ENCODE assay signal across 9 mouse cellular contexts in genomic region chr8:13740817-13741613, GRCm38 (mm10). TPM values are rescaled to one million over a fixed set of nuclear protein-coding genes. Genes with fewer than 3 reads are reported as not detected.
DNase-seq lines count a peak whose midpoint lies in the region; ATAC-seq lines count a peak whose summit lies in the region.
"Had no signal": no experiment of that assay in that cellular context is flagged by ENCODE, and none has a peak within 500 bp of the region (broad histone marks: within the 10 kb centered on the region; RNA-seq: fewer than 3 reads in every experiment).

No protein-coding gene starts in this region.

- no peak overlapping the region for H3K4me3 ChIP-seq in heart, embryonic 11.5 days (ENCODE audit: low read depth, low read length)
- no peak overlapping the region for H3K4me3 ChIP-seq in lung, embryonic 15.5 days
- H3K4me3 ChIP-seq in intestine, embryonic 15.5 days (replicated peaks) = no peak overlapping the region
- no peak overlapping the region for H3K4me3 ChIP-seq in stomach, embryonic 14.5 days (ENCODE audit: low read depth, low read length)
- H3K4me3 ChIP-seq: midbrain, embryonic 12.5 days had no signal

- H3K27ac ChIP-seq in heart, embryonic 11.5 days (ENCODE audit: low read depth, low read length) = peak overlapping the region; percentile 68
- peak overlapping the region; percentile 73 for H3K27ac ChIP-seq in lung, embryonic 15.5 days
- peak overlapping the region; percentile 38; the same call in 1 of the 2 replicates for H3K27ac ChIP-seq in intestine, embryonic 15.5 days
- peak overlapping the region; percentile 78; the same call in 1 of the 2 replicates for H3K27ac ChIP-seq in stomach, embryonic 14.5 days (ENCODE audit: low read length)
- H3K27ac ChIP-seq: midbrain, embryonic 12.5 days had no signal

- no peaks in the 10 kb centered on the region for H3K27me3 ChIP-seq in heart, embryonic 11.5 days (ENCODE audit: control insufficient read depth, insufficient read depth, low read length)
- H3K27me3 ChIP-seq in lung, embryonic 15.5 days = no peaks in the 10 kb centered on the region
- H3K27me3 ChIP-seq in intestine, embryonic 15.5 days (replicated peaks) = no peaks in the 10 kb centered on the region
- no peaks in the 10 kb centered on the region for H3K27me3 ChIP-seq in stomach, embryonic 14.5 days (ENCODE audit: control insufficient read depth, insufficient read depth, low read length)
- H3K27me3 ChIP-seq: midbrain, embryonic 12.5 days had no signal

- no peak overlapping the region for H3K4me2 ChIP-seq in heart, embryonic 11.5 days
- no peak overlapping the region for H3K4me2 ChIP-seq in lung, embryonic 15.5 days
- H3K4me2 ChIP-seq in intestine, embryonic 15.5 days (replicated peaks) = no peak overlapping the region
- no peak overlapping the region for H3K4me2 ChIP-seq in stomach, embryonic 14.5 days (replicated peaks; ENCODE audit: low read depth, low read length)
- H3K4me2 ChIP-seq: midbrain, embryonic 12.5 days had no signal

- 68% methylated on average over 7 of the region's 7 CpGs for WGBS in heart, embryonic 11.5 days (ENCODE audit: insufficient replicate concordance)
- 58% methylated on average over 7 of the region's 7 CpGs for WGBS in lung, embryonic 15.5 days
- 76% methylated on average over 7 of the region's 7 CpGs for WGBS in intestine, embryonic 15.5 days
- 77% methylated on average over 7 of the region's 7 CpGs for WGBS in stomach, embryonic 14.5 days

- no peak for ATAC-seq in heart, embryonic 11.5 days (replicated peaks; ENCODE audit: insufficient number of reproducible peaks, low FRiP score, low TSS enrichment)
- no peak for ATAC-seq in lung, embryonic 15.5 days (ENCODE audit: borderline replicate concordance, extremely low read depth, low FRiP score, low TSS enrichment)
- no peak for ATAC-seq in intestine, embryonic 15.5 days
- no peak for ATAC-seq in stomach, embryonic 14.5 days (ENCODE audit: insufficient number of reproducible peaks, insufficient read depth, low FRiP score, low read depth)

- no peaks in the 10 kb centered on the region for H3K4me1 ChIP-seq in heart, embryonic 11.5 days (ENCODE audit: control insufficient read depth, insufficient read depth, low read length)
- peaks cover 12% of the 10 kb centered on the region; the same call in 1 of the 2 replicates for H3K4me1 ChIP-seq in lung, embryonic 15.5 days
- H3K4me1 ChIP-seq in intestine, embryonic 15.5 days (replicated peaks) = no peaks in the 10 kb centered on the region; the same call in 1 of the 2 replicates
- no peaks in the 10 kb centered on the region for H3K4me1 ChIP-seq in stomach, embryonic 14.5 days (ENCODE audit: control insufficient read depth, insufficient read depth, low read length)
- H3K4me1 ChIP-seq: midbrain, embryonic 12.5 days had no signal

- H3K36me3 ChIP-seq in heart, embryonic 11.5 days (ENCODE audit: control insufficient read depth, insufficient read depth, low read length) = no peaks in the 10 kb centered on the region
- no peaks in the 10 kb centered on the region for H3K36me3 ChIP-seq in lung, embryonic 15.5 days
- no peaks in the 10 kb centered on the region for H3K36me3 ChIP-seq in intestine, embryonic 15.5 days
- no peaks in the 10 kb centered on the region for H3K36me3 ChIP-seq in stomach, embryonic 14.5 days (ENCODE audit: control insufficient read depth, insufficient read depth, low read length)
- H3K36me3 ChIP-seq: midbrain, embryonic 12.5 days had no signal

- H3K9ac ChIP-seq in heart, embryonic 11.5 days (ENCODE audit: low read depth, low read length) = no peak overlapping the region
- no peak overlapping the region for H3K9ac ChIP-seq in lung, embryonic 15.5 days
- no peak overlapping the region for H3K9ac ChIP-seq in intestine, embryonic 15.5 days
- H3K9ac ChIP-seq in stomach, embryonic 14.5 days (replicated peaks; ENCODE audit: low read depth, low read length) = no peak overlapping the region
- H3K9ac ChIP-seq: midbrain, embryonic 12.5 days had no signal

- H3K9me3 ChIP-seq in heart, embryonic 11.5 days (replicated peaks; ENCODE audit: control insufficient read depth, low read length) = no peaks in the 10 kb centered on the region
- no peaks in the 10 kb centered on the region for H3K9me3 ChIP-seq in lung, embryonic 15.5 days
- H3K9me3 ChIP-seq in intestine, embryonic 15.5 days = no peaks in the 10 kb centered on the region
- H3K9me3 ChIP-seq in stomach, embryonic 14.5 days (ENCODE audit: control insufficient read depth, low read depth, low read length) = no peaks in the 10 kb centered on the region
- H3K9me3 ChIP-seq: midbrain, embryonic 12.5 days had no signal

- no peak for DNase-seq in heart, adult 8-10 months (ENCODE audit: low spot score)
- no peak for DNase-seq in lung, adult 18-20 months
- DNase-seq in urinary bladder, postnatal 4 days (ENCODE audit: low spot score in 2 of 2) = no peak
- no peak for DNase-seq in thymus, postnatal 0 days (ENCODE audit: low spot score)

RNA-seq across cellular contexts. Expression of gene Cdc16, which starts 16.5 kb away (rescaled TPM):
- polyA plus RNA-seq in heart, embryonic 11.5 days (2014; fragmentation: Nextera tagmentation; extraction: Ambion mirVana) = 154 and 160 TPM in 2 replicates
- 10 to 100 TPM; 29.5 to 31.1 (median 29.9) TPM for total RNA-seq in heart, adult 8-10 months (2022)
- polyA plus RNA-seq in lung, embryonic 15.5 days (2015; fragmentation: Nextera tagmentation; extraction: Ambion mirVana) = 214 and 215 TPM in 2 replicates
- polyA plus RNA-seq in intestine, embryonic 15.5 days (2015; fragmentation: Nextera tagmentation; extraction: Ambion mirVana) = 132 and 143 TPM in 2 replicates
- polyA plus RNA-seq in stomach, embryonic 14.5 days (2014; fragmentation: Nextera tagmentation; extraction: Ambion mirVana) = 211 and 213 TPM in 2 replicates
- polyA plus RNA-seq in thymus, postnatal 0 days (2015; fragmentation: Nextera tagmentation; extraction: Ambion mirVana) = 101 and 102 TPM in 2 replicates

RNA-seq across cellular contexts. Expression of gene Cfap97d2, which starts 35.3 kb away (rescaled TPM):
- not detected in 2 replicates for polyA plus RNA-seq in heart, embryonic 11.5 days (2014; fragmentation: Nextera tagmentation; extraction: Ambion mirVana)
- total RNA-seq in heart, adult 8-10 months (2022) = not detected
- polyA plus RNA-seq in lung, embryonic 15.5 days (2015; fragmentation: Nextera tagmentation; extraction: Ambion mirVana) = 0.17 and 0.24 TPM in 2 replicates
- 0.10 TPM in 1 of 2 replicates, not detected in the other for polyA plus RNA-seq in intestine, embryonic 15.5 days (2015; fragmentation: Nextera tagmentation; extraction: Ambion mirVana)
- polyA plus RNA-seq in stomach, embryonic 14.5 days (2014; fragmentation: Nextera tagmentation; extraction: Ambion mirVana) = 0.12 TPM in 1 of 2 replicates, not detected in the other
- 0.08 TPM in 1 of 2 replicates, not detected in the other for polyA plus RNA-seq in thymus, postnatal 0 days (2015; fragmentation: Nextera tagmentation; extraction: Ambion mirVana)

RNA-seq across cellular contexts. Expression of gene Upf3a, which starts 44.4 kb away (rescaled TPM):
- 27.4 and 28.1 TPM in 2 replicates for polyA plus RNA-seq in heart, embryonic 11.5 days (2014; fragmentation: Nextera tagmentation; extraction: Ambion mirVana)
- 1 to 10 TPM; 7.3 to 8.8 (median 8.0) TPM for total RNA-seq in heart, adult 8-10 months (2022)
- polyA plus RNA-seq in lung, embryonic 15.5 days (2015; fragmentation: Nextera tagmentation; extraction: Ambion mirVana) = 41.9 and 45.4 TPM in 2 replicates
- polyA plus RNA-seq in intestine, embryonic 15.5 days (2015; fragmentation: Nextera tagmentation; extraction: Ambion mirVana) = 34.0 and 34.4 TPM in 2 replicates
- polyA plus RNA-seq in stomach, embryonic 14.5 days (2014; fragmentation: Nextera tagmentation; extraction: Ambion mirVana) = 44.0 TPM in 2 replicates
- polyA plus RNA-seq in thymus, postnatal 0 days (2015; fragmentation: Nextera tagmentation; extraction: Ambion mirVana) = 37.6 and 45.9 TPM in 2 replicates
